Mouse (Mus musculus): ENCODE measurements at regions not wholly inside any gene's neighbourhood (a gene's known extent, or its start where the extent isn't known, plus 50 kb on each side); places are given as distances from the start of the nearest gene placed in this dataset.

DNA sequence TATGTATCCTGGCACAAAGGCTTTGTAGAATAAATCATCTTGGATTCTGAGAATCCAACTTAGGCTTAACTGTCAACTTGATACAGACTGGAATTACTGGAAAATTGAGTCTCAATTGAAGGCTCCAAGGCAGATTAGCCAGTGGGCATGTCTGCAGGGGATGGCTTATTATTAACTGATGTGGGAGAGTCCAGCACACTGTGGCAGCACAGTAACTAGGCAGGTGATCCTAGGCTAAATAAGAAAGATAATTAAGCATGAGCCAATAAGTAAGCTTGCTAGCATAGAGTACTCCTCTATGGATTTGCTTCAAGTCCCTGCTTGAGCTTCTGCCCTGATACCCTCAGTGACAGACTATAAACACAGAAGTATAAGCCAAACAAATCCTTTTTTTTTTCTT is 279.7 kb upstream of the Sstr1 start:
- TF ChIP-seq POLR2A (IDR thresholded peaks at IDR 0.05; ENCODE audit: low read depth, low read length) (no peak), CTCF (conservative IDR thresholded peaks at IDR 0.05; ENCODE audit: insufficient read depth, insufficient read length, low read depth, low read length) (no peak)
